Mouse (Mus musculus) regulatory T cell (primary cell): ENCODE results near the gene Clec2i.
"Not testable (repeated sequence)": the region's sequence is repeated elsewhere in the genome, so short reads cannot be mapped to it uniquely, and the experiment has no call there.

ENCODE experiments used
- in situ Hi-C: fragments of 300-600 bp; cut with MboI, MseI; formaldehyde crosslinking; loops from one replicate; pipeline ENCODE4 v1.15.1; 2025; ENCODE audit warnings: high pct_unique_total_duplicates

Gene Clec2i

GRCm38 (mm10) chr6:128887091-128887790 is at the start of gene Clec2i:
Clec2i (plus strand) TSS chr6:128887588.
- in situ Hi-C loops = not testable (repeated sequence)

DNA sequence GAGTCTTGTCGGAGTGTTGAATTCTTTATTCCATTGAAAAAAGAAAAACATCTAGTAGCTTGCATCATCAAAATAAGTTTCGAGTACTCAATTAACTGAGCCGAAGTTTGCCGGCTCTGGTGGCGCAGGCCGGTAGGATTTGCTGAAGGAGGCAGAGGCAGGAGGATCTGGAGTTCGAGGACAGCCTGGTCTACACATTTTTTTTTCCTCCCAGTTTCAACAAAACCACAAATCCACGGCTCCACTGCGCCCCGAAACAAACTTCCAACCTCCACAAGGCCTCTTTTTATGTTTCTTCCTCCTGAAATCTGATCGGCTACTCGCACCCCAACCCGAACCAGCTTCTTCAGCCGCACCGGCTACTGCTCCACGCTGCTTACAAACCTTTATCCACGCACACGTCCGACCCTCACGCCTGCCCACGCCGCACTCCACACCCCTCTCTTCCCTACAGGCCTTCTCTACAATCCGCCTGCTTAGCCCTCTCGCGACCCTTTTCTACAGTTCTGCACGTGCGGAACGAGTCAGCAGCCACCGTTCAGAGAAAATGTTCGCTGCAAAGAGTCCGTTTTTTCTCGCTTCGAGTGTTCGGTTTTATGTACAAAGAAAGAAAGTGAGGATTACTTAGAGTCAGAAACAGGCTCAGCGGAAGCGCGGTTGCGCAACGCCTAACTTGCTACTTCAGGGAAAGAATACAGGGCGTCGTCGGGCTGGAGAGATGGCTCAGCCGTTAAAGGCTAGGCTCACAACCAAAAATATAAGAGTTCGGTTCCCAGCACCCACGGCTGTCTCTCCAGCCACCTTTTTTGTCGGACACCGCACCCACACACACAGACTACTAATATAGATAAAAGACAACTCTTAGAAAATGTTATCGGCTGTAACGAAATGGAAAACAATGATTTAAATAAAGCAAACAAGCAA is 48.8 kb upstream of the Clec2i start:
- in situ Hi-C loops = no loop called here

GRCm38 (mm10) chr6:128839266-128839771 is 48.1 kb upstream of the Clec2i start:
- in situ Hi-C loops = no loop called here

GRCm38 (mm10) chr6:128839921-128840320 is 47.5 kb upstream of the Clec2i start:
- in situ Hi-C loops = loop anchor here (5.0 kb wide), 2 partner anchors 43 to 73 kb away; no protein-coding TSS in a partner anchor

DNA sequence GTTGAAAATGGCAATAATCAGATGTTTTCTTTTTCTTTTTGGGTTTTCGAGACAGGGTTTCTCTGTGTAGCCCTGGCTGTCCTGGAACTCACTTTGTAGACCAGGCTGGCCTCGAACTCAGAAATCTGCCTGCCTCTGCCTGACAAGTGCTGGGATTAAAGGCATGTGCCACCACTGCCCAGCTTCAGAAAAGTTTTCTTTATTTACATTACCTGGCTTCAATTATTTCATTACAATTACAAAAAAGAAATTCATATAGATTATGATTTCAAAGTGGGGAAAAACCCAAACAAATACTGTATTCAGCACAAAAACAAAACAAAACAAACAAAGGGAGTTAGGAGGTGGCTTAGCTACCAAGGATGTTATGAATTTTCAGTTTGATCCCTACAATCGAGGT is 46.7 kb upstream of the Clec2i start:
- in situ Hi-C loops = loop anchor here (5.0 kb wide), 2 partner anchors 43 to 73 kb away; no protein-coding TSS in a partner anchor

DNA sequence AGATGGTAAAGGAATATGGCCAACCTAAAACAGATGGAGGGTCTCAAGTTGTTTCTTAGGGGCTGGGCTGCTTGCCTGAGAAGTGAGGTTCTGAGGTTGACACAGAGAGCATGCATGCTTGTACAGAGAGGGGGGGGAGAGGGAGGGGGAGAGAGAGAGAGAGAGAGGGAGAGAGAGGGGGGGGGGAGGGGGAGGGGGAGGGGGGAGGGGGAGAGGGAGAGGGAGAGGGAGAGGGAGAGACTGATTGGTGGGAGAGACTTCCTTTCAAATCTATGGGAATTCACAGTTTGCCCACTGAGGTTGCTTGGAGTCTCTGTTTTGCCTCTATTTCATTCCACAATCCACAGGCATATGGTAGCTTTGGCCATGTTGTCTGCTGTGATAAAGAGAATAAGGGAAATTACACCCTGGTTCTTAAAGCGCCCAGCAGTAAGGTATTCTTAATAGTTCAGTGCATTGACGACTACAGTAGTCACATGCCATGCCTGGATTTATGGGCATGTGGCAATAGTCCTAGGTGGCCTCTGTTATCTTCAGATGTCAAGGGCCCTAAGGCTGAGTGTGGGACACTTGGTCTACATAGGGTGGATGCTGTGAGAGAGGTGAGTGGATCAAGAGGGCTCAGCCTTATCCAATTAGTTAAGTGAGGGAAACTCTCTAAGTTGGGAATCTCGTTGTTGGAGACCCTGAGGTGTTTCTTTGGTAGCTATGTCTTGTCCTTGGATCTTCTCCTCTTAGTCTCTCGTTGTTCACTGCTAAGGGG is 45.9 kb upstream of the Clec2i start:
- in situ Hi-C loops = loop anchor here (5.0 kb wide), 2 partner anchors 44 to 74 kb away; no protein-coding TSS in a partner anchor

DNA sequence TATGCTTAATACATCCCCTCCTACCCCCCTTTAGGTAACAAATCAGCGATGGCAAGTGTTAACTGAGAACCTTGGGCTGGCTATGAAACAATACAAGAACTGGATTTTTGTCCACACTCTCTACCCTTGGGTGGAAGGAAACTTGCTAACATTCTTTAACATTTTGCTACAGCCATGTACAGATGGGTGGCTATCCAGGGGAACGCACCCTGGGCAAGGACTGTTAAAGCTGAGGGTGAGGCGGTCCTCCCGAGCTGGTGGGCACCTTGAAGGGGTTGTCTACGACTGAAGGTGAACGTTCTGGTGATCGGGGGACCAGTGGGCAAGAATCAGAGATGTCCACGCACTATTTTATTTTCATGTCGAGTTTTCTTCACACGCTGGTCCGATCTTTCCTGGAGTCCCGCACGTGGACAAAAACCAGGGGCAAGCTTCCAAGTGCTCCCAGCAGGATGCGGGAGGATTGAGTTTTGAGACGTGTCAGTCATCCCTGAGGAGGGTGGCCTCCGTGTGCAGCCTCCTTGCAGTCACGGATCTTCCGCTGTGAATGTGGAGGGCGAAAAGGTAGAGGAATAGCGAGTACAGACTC is 44.9 kb upstream of the Clec2i start:
- in situ Hi-C loops = loop anchor here (5.0 kb wide), 2 partner anchors 45 to 75 kb away; no protein-coding TSS in a partner anchor

- in situ Hi-C loops = loop anchor here (5.0 kb wide), 2 partner anchors 46 to 76 kb away; no protein-coding TSS in a partner anchor
These were observed 44.4 kb upstream of the Clec2i start for GRCm38 (mm10) chr6:128842945-128843478.

DNA sequence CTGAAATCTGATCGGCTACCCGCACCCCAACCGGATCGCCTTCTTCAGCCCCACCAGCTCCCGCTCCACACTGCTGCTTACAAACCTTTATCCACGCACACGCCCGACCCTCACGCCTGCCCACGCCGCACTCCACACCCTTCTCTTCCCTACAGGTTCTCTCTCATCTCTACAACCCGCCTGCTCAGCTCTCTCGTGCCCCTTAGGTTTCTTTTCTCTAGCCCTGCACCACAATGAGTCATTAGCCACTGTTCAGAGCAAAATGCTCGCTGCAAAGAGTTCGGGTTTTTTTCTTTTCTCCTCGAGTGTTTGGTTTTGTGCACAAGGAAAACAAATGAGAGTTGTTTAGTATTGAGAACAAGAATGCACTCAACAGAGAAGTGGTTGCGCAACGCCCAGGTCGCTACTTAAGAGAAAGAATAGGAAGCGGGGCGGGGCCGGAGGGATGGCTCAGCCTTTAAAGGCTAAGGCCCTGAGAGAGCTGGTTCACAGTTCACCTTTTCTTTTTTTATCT is 43.9 kb upstream of the Clec2i start:
- in situ Hi-C loops = loop anchor here (5.0 kb wide), 2 partner anchors 46 to 76 kb away; no protein-coding TSS in a partner anchor

DNA sequence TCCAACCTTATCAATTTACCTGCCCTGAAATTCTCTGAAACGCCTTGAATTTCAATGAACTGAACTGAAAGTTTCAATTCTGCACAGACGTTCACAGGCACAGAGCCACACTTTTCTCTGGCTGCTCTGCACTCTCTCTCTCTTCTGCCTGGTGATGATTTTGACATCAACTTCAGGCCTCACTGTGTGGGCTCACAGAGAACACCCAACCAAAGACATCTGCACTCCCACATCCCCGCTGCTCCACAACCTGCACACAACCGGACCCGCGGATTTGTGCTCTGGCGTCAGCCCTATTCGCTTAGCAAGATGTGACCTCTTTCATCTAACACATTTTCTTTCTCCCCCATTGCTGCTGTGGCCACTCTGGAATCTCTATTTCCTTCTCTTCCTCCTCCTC is 43.3 kb upstream of the Clec2i start:
- in situ Hi-C loops = loop anchor here (5.0 kb wide), 2 partner anchors 47 to 77 kb away; no protein-coding TSS in a partner anchor

DNA sequence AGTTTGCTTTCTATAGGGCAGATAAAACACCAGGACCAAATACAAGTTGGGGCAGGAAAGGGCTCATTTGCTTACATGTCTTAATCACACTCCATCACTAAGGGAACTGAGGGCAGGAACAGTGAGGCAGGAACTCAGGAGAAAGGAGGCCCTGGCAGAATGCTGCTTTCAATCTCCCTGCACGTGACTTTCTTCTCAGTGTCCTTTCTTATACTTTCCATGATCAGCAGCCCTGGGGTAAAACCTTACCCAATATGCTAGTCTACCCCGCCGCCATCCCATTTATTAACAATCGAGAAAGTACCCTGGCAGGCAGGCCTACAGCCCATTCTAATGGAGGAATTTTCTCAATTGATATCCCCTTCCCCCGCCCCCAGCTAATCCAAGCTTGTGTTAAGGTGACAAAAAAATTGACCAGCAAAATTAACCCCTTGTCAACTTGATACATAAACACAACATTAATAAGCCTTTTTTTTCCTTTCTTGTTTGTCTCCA is 42.8 kb upstream of the Clec2i start:
- in situ Hi-C loops = loop anchor here (5.0 kb wide), 2 partner anchors 47 to 77 kb away; no protein-coding TSS in a partner anchor

- in situ Hi-C loops = no loop called here
These were observed 41.9 kb upstream of the Clec2i start for GRCm38 (mm10) chr6:128845319-128845979.

- in situ Hi-C loops = no loop called here
These were observed 41.3 kb upstream of the Clec2i start for GRCm38 (mm10) chr6:128845998-128846542.

GRCm38 (mm10) chr6:128847401-128847800 is 40.0 kb upstream of the Clec2i start:
- in situ Hi-C loops = no loop called here

- in situ Hi-C loops = loop anchor here (5.0 to 10.0 kb wide), 3 partner anchors 217 to 515 kb away; no protein-coding TSS in a partner anchor
These were observed 37.5 kb upstream of the Clec2i start for GRCm38 (mm10) chr6:128849902-128850301.

DNA sequence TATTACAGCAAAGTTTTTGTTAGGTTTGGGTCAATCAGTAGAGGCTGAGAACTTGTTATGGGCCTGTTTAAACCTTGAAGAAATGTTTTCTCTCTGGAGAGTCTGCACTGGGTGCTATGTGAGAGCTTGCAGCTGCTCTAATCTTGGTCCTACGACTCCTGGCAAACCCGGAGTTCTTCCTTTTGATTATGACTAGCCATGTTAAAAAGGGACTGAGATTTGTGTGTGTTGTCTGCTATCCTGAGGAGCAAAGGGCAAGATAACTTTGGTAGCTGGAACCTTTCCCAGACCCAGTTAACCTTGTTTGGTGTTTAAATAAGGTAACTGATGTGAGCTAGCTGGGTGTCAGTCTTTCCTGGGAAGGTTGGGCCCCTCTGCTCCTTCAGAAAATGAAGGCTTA is 36.7 kb upstream of the Clec2i start:
- in situ Hi-C loops = loop anchor here (5.0 to 10.0 kb wide), 3 partner anchors 217 to 514 kb away; no protein-coding TSS in a partner anchor

GRCm38 (mm10) chr6:128851151-128851550 is 36.2 kb upstream of the Clec2i start:
- in situ Hi-C loops = loop anchor here (5.0 to 10.0 kb wide), 3 partner anchors 216 to 514 kb away; no protein-coding TSS in a partner anchor

DNA sequence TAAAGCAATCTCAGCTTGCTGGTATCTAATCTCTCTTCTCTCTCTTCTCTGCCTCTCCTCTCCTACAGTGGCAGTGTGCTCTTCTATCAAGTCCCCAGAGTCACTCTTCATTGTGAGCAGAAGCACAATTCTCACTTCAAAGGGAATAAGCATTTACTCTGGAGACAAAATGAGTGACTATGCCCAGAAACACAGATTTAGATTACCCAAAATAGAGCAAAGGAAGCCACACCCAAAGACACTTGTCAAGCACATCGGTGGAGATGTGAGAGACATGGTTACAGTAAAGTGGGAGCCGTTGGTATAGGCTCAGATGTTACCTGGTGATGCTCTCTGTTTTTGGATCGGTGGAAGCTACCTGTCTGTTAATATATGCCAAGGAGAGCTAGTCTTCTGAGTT is 34.6 kb upstream of the Clec2i start:
- in situ Hi-C loops = loop anchor here (5.0 to 10.0 kb wide), 3 partner anchors 215 to 512 kb away; no protein-coding TSS in a partner anchor
